Mouse (Mus musculus) kidney, embryonic 16.5 days (tissue): ENCODE results near the gene Rps6ka1. TPM values are rescaled to one million over a fixed set of nuclear protein-coding genes. Genes with fewer than 3 reads are reported as not detected.
"Not testable (repeated sequence)": the region's sequence is repeated elsewhere in the genome, so short reads cannot be mapped to it uniquely, and the experiment has no call there.

ENCODE experiments used
- ATAC-seq: fragments of 200-750 bp; cut with Nextera tagmentation; 2 replicates; pipeline ENCODE4 v1.8.0; 2017; ENCODE audit warnings: moderate TSS enrichment; ENCODE audit not compliant: low FRiP score, low TSS enrichment
- H3K27ac ChIP-seq: fragments of 300-500 bp; sonication (generic); 2 replicates; pipeline ENCODE4 v1.5.1; 2014; ENCODE audit warnings: low read length
- H3K27me3 ChIP-seq: fragments of 300-500 bp; sonication (generic); 2 replicates; pipeline ENCODE4 v1.6.1; 2014; ENCODE audit warnings: low read length, control low read depth, mixed read lengths; ENCODE audit not compliant: insufficient read depth
- H3K36me3 ChIP-seq: fragments of 300-500 bp; sonication (generic); 2 replicates; pipeline ENCODE4 v1.6.1; 2014; ENCODE audit warnings: low read length, control low read depth, mixed read lengths; ENCODE audit not compliant: insufficient read depth
- H3K4me1 ChIP-seq: fragments of 300-500 bp; sonication (generic); 2 replicates; pipeline ENCODE4 v1.6.1; 2014; ENCODE audit warnings: low read length, control low read depth, mixed read lengths; ENCODE audit not compliant: insufficient read depth
- H3K4me2 ChIP-seq: fragments of 300-500 bp; sonication (generic); replicated peaks from 2 replicates; pipeline ENCODE4 v1.6.1; 2014; ENCODE audit warnings: low read depth, low read length
- H3K4me3 ChIP-seq: fragments of 300-500 bp; sonication (generic); 2 replicates; pipeline ENCODE4 v1.5.1; 2014; ENCODE audit warnings: mild to moderate bottlenecking, low read length
- H3K9ac ChIP-seq: fragments of 300-500 bp; sonication (generic); replicated peaks from 2 replicates; pipeline ENCODE4 v1.6.1; 2014; ENCODE audit warnings: low read length
- H3K9me3 ChIP-seq: fragments of 300-500 bp; sonication (generic); 2 replicates; pipeline ENCODE4 v1.6.1; 2016; ENCODE audit warnings: low read length, control low read depth
- WGBS: fragments of 180-500 bp; shearing (Covaris S2); extraction: QIAGEN DNeasy Blood & Tissue Kit; methylation state at CpG from one replicate; pipeline ENCODE4 v1.1.7; 2014; 5-methylcytosine and 5-hydroxymethylcytosine counted together
- polyA plus RNA-seq: library from polyadenylated mRNA; unstranded; fragments of >200 nt; fragmentation: Nextera tagmentation; extraction: Ambion mirVana; gene quantifications from 2 replicates; pipeline ENCODE4 v1.2.1, GENCODE M21; 2015

The Rps6ka1 gene
- 52.0 and 53.4 TPM in 2 replicates for polyA plus RNA-seq

GRCm38 (mm10) chr4:133887672-133888453 is at the start of gene Rps6ka1:
Rps6ka1 (minus strand) TSS chr4:133887797.
- 0% methylated on average over 39 of the region's 61 CpGs for WGBS
- ATAC-seq: peak; percentile 88
- H3K27me3 ChIP-seq: no peaks in the 10 kb centered on the region
- H3K9ac ChIP-seq: peak within 1 kb of the TSS; percentile 87
- no peaks in the 10 kb centered on the region for H3K9me3 ChIP-seq
- H3K4me1 ChIP-seq: peaks cover 23% of the 10 kb centered on the region
- no peaks in the 10 kb centered on the region for H3K36me3 ChIP-seq
- peak within 1 kb of the TSS; percentile 79 for H3K4me3 ChIP-seq
- peak within 1 kb of the TSS; percentile 93 for H3K4me2 ChIP-seq
- H3K27ac ChIP-seq: peak within 1 kb of the TSS; percentile 87

- Histone ChIP-seq H3K4me2 (no peak overlapping the region), H3K9ac (no peak overlapping the region), H3K36me3 (no peaks in the 10 kb centered on the region), H3K4me1 (peaks cover 9% of the 10 kb centered on the region), H3K27ac (no peak overlapping the region), H3K4me3 (no peak overlapping the region), H3K9me3 (no peaks in the 10 kb centered on the region), H3K27me3 (no peaks in the 10 kb centered on the region)
- ATAC-seq: no peak; the same call in 1 of the 2 replicates
- WGBS: 76% methylated on average over 3 of the region's 3 CpGs
Observed at GRCm38 (mm10) chr4:133931785-133932184, 44.2 kb upstream of the Rps6ka1 start.

- WGBS: 25% methylated on average over 10 of the region's 10 CpGs
- Histone ChIP-seq H3K27ac (no peak overlapping the region), H3K4me2 (no peak overlapping the region), H3K4me3 (no peak overlapping the region), H3K27me3 (no peaks in the 10 kb centered on the region), H3K9me3 (no peaks in the 10 kb centered on the region), H3K9ac (no peak overlapping the region), H3K36me3 (no peaks in the 10 kb centered on the region), H3K4me1 (peaks cover 9% of the 10 kb centered on the region)
- no peak for ATAC-seq
Observed at GRCm38 (mm10) chr4:133931349-133931748, 43.8 kb upstream of the Rps6ka1 start.

- H3K27me3 ChIP-seq: no peaks in the 10 kb centered on the region
- H3K36me3 ChIP-seq: no peaks in the 10 kb centered on the region
- 15% methylated on average over 7 of the region's 7 CpGs for WGBS
- no peaks in the 10 kb centered on the region for H3K9me3 ChIP-seq
- H3K27ac ChIP-seq: peak overlapping the region; percentile 52
- no peak overlapping the region for H3K4me3 ChIP-seq
- no peak for ATAC-seq
- peak overlapping the region; percentile 36 for H3K4me2 ChIP-seq
- H3K9ac ChIP-seq: no peak overlapping the region
- peaks cover 9% of the 10 kb centered on the region for H3K4me1 ChIP-seq
Observed at GRCm38 (mm10) chr4:133929278-133929670, 41.7 kb upstream of the Rps6ka1 start.

GRCm38 (mm10) chr4:133928576-133929277 is 41.1 kb upstream of the Rps6ka1 start:
- Histone ChIP-seq H3K9ac (no peak overlapping the region), H3K4me3 (no peak overlapping the region), H3K27me3 (no peaks in the 10 kb centered on the region), H3K4me1 (peaks cover 9% of the 10 kb centered on the region), H3K27ac (peak overlapping the region; percentile 52), H3K9me3 (no peaks in the 10 kb centered on the region), H3K36me3 (no peaks in the 10 kb centered on the region), H3K4me2 (peak overlapping the region; percentile 36)
- no peak for ATAC-seq
- WGBS: 25% methylated on average over 15 of the region's 15 CpGs

GRCm38 (mm10) chr4:133925204-133925603 is 37.6 kb upstream of the Rps6ka1 start:
- H3K4me1 ChIP-seq: peaks cover 9% of the 10 kb centered on the region
- H3K36me3 ChIP-seq: no peaks in the 10 kb centered on the region
- H3K27ac ChIP-seq: no peak overlapping the region
- H3K27me3 ChIP-seq: no peaks in the 10 kb centered on the region
- ATAC-seq: no peak
- no peaks in the 10 kb centered on the region for H3K9me3 ChIP-seq
- WGBS: 75% methylated on average over 4 of the region's 4 CpGs
- no peak overlapping the region for H3K4me3 ChIP-seq
- H3K4me2 ChIP-seq: no peak overlapping the region
- H3K9ac ChIP-seq: no peak overlapping the region

- Histone ChIP-seq H3K4me1 (0 out of 2 replicates have a peak, but pooled peaks cover 4% of the 10 kb centered on the region), H3K4me3 (no peak overlapping the region), H3K27me3 (no peaks in the 10 kb centered on the region), H3K9ac (no peak overlapping the region), H3K27ac (no peak overlapping the region), H3K36me3 (no peaks in the 10 kb centered on the region), H3K9me3 (no peaks in the 10 kb centered on the region), H3K4me2 (no peak overlapping the region)
- 93% methylated on average over 5 of the region's 5 CpGs for WGBS
- no peak for ATAC-seq
Observed at GRCm38 (mm10) chr4:133923743-133924142, 36.1 kb upstream of the Rps6ka1 start.

- not testable (repeated sequence) for H3K4me1 ChIP-seq, H3K4me2 ChIP-seq, ATAC-seq, H3K9ac ChIP-seq, H3K36me3 ChIP-seq, H3K4me3 ChIP-seq, H3K27me3 ChIP-seq, H3K9me3 ChIP-seq, H3K27ac ChIP-seq
- 87% methylated on average over 14 of the region's 23 CpGs for WGBS
Observed at GRCm38 (mm10) chr4:133918093-133918825, 30.7 kb upstream of the Rps6ka1 start.

- Histone ChIP-seq H3K4me3 (no peak overlapping the region), H3K27ac (no peak overlapping the region), H3K4me1 (0 out of 2 replicates have a peak, but pooled peaks cover 8% of the 10 kb centered on the region), H3K27me3 (no peaks in the 10 kb centered on the region), H3K9me3 (no peaks in the 10 kb centered on the region), H3K4me2 (no peak overlapping the region), H3K36me3 (no peaks in the 10 kb centered on the region), H3K9ac (no peak overlapping the region)
- ATAC-seq: no peak
- 79% methylated on average over 4 of the region's 4 CpGs for WGBS
Observed at GRCm38 (mm10) chr4:133911983-133912382, 24.4 kb upstream of the Rps6ka1 start.
